In the genomic region with DNA sequence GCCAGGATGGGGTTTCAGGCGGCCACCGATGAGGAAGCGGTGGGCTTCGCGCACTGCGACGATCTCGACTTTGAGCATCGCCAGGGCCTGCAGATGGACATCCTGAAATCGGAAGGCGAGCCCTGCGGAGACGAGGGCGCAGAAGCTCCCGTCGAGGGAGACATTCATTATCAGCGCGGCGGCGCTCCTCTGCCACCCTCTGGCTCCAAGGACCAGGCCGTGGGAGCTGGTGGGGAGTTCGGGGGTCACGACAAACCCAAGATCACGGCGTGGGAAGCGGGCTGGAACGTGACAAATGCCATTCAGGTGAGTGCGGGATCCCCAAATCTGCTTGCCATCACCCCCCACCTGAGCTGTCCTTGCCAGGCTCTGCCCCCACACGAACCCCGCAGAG, we compare ENCODE assay signal across 11 mouse cellular contexts. TPM values are rescaled to one million over a fixed set of nuclear protein-coding genes. Genes with fewer than 3 reads are reported as not detected.
DNase-seq lines count a peak whose midpoint lies in the region; ATAC-seq and TF ChIP-seq lines count a peak whose summit lies in the region.
"Had no signal": no experiment of that assay in that cellular context is flagged by ENCODE, and none has a peak within 500 bp of the region (broad histone marks: within the 10 kb centered on the region; RNA-seq: fewer than 3 reads in every experiment).

No protein-coding gene starts in this region.

- no peak for DNase-seq in heart, postnatal 36 days
- DNase-seq in testis, postnatal 10 days (ENCODE audit: low spot score) = no peak
- no peak for DNase-seq in limb, embryonic 11.5 days (ENCODE audit: low spot score)
- no peak for DNase-seq in cerebellum, adult 18-20 months
- DNase-seq in lung, postnatal 10 days = no peak
- DNase-seq: kidney, adult 9 months had no signal

- peaks cover 99% of the 10 kb centered on the region for H3K27me3 ChIP-seq in heart, embryonic 14.5 days (ENCODE audit: control insufficient read depth, insufficient read depth, low read length)
- H3K27me3 ChIP-seq in testis, adult 2 months (ENCODE audit: control insufficient read depth, insufficient read depth, low read length) = no peaks in the 10 kb centered on the region; the same call in 1 of the 2 replicates
- H3K27me3 ChIP-seq in limb, embryonic 11.5 days (ENCODE audit: control insufficient read depth, insufficient read depth, low read length) = peaks cover 97% of the 10 kb centered on the region

- H3K4me3 ChIP-seq in heart, embryonic 14.5 days (ENCODE audit: control insufficient read depth in 1 of 2, insufficient read depth in 1 of 2, low read depth in 1 of 2, low read length in 2 of 2) = no peak overlapping the region
- H3K4me3 ChIP-seq in testis, adult 2 months (ENCODE audit: control insufficient read depth, low read depth, low read length) = peak overlapping the region; percentile 62
- no peak overlapping the region for H3K4me3 ChIP-seq in limb, embryonic 11.5 days (ENCODE audit: low read depth, low read length)

- H3K36me3 ChIP-seq in heart, embryonic 14.5 days (ENCODE audit: control insufficient read depth, insufficient read depth, low read length) = no peaks in the 10 kb centered on the region
- no peaks in the 10 kb centered on the region for H3K36me3 ChIP-seq in testis, adult 2 months (ENCODE audit: control insufficient read depth, insufficient read depth, low read length)
- H3K36me3 ChIP-seq in limb, embryonic 11.5 days (ENCODE audit: control insufficient read depth, insufficient read depth, low read length) = no peaks in the 10 kb centered on the region

- H3K27ac ChIP-seq in heart, embryonic 14.5 days (replicated peaks in 1 of 2; ENCODE audit: control insufficient read depth in 1 of 2, insufficient read depth in 1 of 2, low read depth in 2 of 2, low read length in 2 of 2) = no peak overlapping the region
- H3K27ac ChIP-seq in testis, adult 2 months (ENCODE audit: control insufficient read depth, insufficient read depth, low read depth, low read length) = no peak overlapping the region
- no peak overlapping the region for H3K27ac ChIP-seq in limb, embryonic 11.5 days (replicated peaks; ENCODE audit: low read depth, low read length)

- no peak overlapping the region for H3K9ac ChIP-seq in heart, embryonic 14.5 days (ENCODE audit: low read length)
- H3K9ac ChIP-seq in limb, embryonic 11.5 days (ENCODE audit: low read length) = no peak overlapping the region

- 0 out of 2 replicates have a peak overlapping the region, but pooled peaks have one; percentile 36 for H3K4me2 ChIP-seq in heart, embryonic 14.5 days (ENCODE audit: low read length)
- H3K4me2 ChIP-seq in limb, embryonic 11.5 days (ENCODE audit: low read depth, severe bottlenecking) = peak overlapping the region; percentile 25; the same call in 1 of the 2 replicates

- no peak for TF ChIP-seq CTCF in testis, adult 2 months (IDR thresholded peaks at IDR 0.05; ENCODE audit: control insufficient read depth, insufficient read depth, insufficient replicate concordance, low read depth, low read length)

- TF ChIP-seq POLR2A in testis, adult 2 months (IDR thresholded peaks at IDR 0.05; ENCODE audit: control insufficient read depth, low read depth, low read length) = no peak

- peaks cover 0 to 12% of the 10 kb centered on the region in 2 experiments; a peak in 2 of 4 replicates for H3K4me1 ChIP-seq in heart, embryonic 14.5 days (ENCODE audit: control insufficient read depth in 2 of 2, insufficient read depth in 2 of 2, low read length in 2 of 2)
- peaks cover 23% of the 10 kb centered on the region for H3K4me1 ChIP-seq in testis, adult 2 months (ENCODE audit: control insufficient read depth, insufficient read depth, low read length)
- H3K4me1 ChIP-seq in limb, embryonic 11.5 days (ENCODE audit: control insufficient read depth, insufficient read depth, low read length) = peaks cover 10% of the 10 kb centered on the region; the same call in 1 of the 2 replicates

- 2% methylated on average over 30 of the region's 30 CpGs for WGBS in heart, embryonic 14.5 days
- under 1% methylated on average over 30 of the region's 30 CpGs for WGBS in limb, embryonic 11.5 days

- intact Hi-C loops in heart, postnatal 36 days (cut with DNase I) = no loop called here

- ATAC-seq in heart, embryonic 14.5 days (ENCODE audit: insufficient number of reproducible peaks, insufficient read depth, low FRiP score, low read depth) = no peak
- no peak for ATAC-seq in limb, embryonic 11.5 days (ENCODE audit: insufficient number of reproducible peaks, low FRiP score, low TSS enrichment, low read depth)
- ATAC-seq in inflammation-experienced regulatory T-cells, adult 6 months = no peak

- H3K9me3 ChIP-seq in heart, embryonic 14.5 days (ENCODE audit: control insufficient read depth, low read length) = no peaks in the 10 kb centered on the region
- no peaks in the 10 kb centered on the region for H3K9me3 ChIP-seq in limb, embryonic 11.5 days (ENCODE audit: control insufficient read depth, low read length)

RNA-seq across cellular contexts. Expression of a gene that starts 0.8 kb away (rescaled TPM):
- polyA plus RNA-seq in heart, embryonic 14.5 days (2014; fragmentation: Nextera tagmentation; extraction: Ambion mirVana) = not detected in 2 replicates
- total RNA-seq in heart, postnatal 36 days (2021) = not detected
- polyA plus RNA-seq in testis, adult 2 months (2012; rRNA removed) = 0.04 and 0.14 TPM in 2 replicates
- not detected in 2 replicates for polyA plus RNA-seq in limb, embryonic 11.5 days (2014; fragmentation: Nextera tagmentation; extraction: Ambion mirVana)
- not detected for polyA plus RNA-seq in inflammation-experienced regulatory T-cells, adult 6 months (2017; shearing (Covaris generic))
- total RNA-seq: CH12.LX had no signal
- polyA plus RNA-seq: liver, embryonic 16.5 days had no signal

RNA-seq across cellular contexts. Expression of a gene that starts 13.4 kb away (rescaled TPM):
- polyA plus RNA-seq in heart, embryonic 14.5 days (2014; fragmentation: Nextera tagmentation; extraction: Ambion mirVana) = 7.9 and 8.6 TPM in 2 replicates
- 1 to 10 TPM; 6.1 to 7.3 TPM for total RNA-seq in heart, postnatal 36 days (2021)
- polyA plus RNA-seq in testis, adult 2 months (2012; rRNA removed) = 8.9 and 9.2 TPM in 2 replicates
- polyA plus RNA-seq in limb, embryonic 11.5 days (2014; fragmentation: Nextera tagmentation; extraction: Ambion mirVana) = 16.4 and 20.6 TPM in 2 replicates
- 1 to 10 TPM; 2.5 to 5.2 (median 2.8) TPM for polyA plus RNA-seq in inflammation-experienced regulatory T-cells, adult 6 months (2017; shearing (Covaris generic))

RNA-seq across cellular contexts. Expression of a gene that starts 53.9 kb away (rescaled TPM):
- 4.7 and 6.0 TPM in 2 replicates for polyA plus RNA-seq in heart, embryonic 14.5 days (2014; fragmentation: Nextera tagmentation; extraction: Ambion mirVana)
- total RNA-seq in heart, postnatal 36 days (2021) = 10 to 100 TPM; 11.3 to 13.4 TPM
- polyA plus RNA-seq in testis, adult 2 months (2012; rRNA removed) = 1.3 and 2.0 TPM in 2 replicates
- 4.1 and 4.6 TPM in 2 replicates for polyA plus RNA-seq in limb, embryonic 11.5 days (2014; fragmentation: Nextera tagmentation; extraction: Ambion mirVana)
- polyA plus RNA-seq in inflammation-experienced regulatory T-cells, adult 6 months (2017; shearing (Covaris generic)) = 100 to 1,000 TPM; 106 to 120 (median 115) TPM

Comparison
In these comparisons a context has a peak if more than half of its experiments do, and no peak if none do; other contexts are left out.
1. RNA of a gene that starts 53.9 kb away (polyA plus RNA-seq): 106 to 120 TPM in inflammation-experienced regulatory T-cells, adult 6 months; 4.7 to 6.0 TPM in heart, embryonic 14.5 days, 4.1 to 4.6 TPM in limb, embryonic 11.5 days and 1.3 to 2.0 TPM in testis, adult 2 months; every median in the first group is over 10 times any median in the second.